Mouse (Mus musculus) brown adipose tissue, adult 24 weeks (tissue): Measurements from ENCODE around the gene Fer1l5. TPM values are rescaled to one million over a fixed set of nuclear protein-coding genes. Genes with fewer than 3 reads are reported as not detected.

ENCODE experiments used
- H3K27ac ChIP-seq: fragments of 200-500 bp; replicated peaks from 2 replicates; pipeline ENCODE4 v1.5.1; 2012; ENCODE audit warnings: low read depth, mild to moderate bottlenecking, low read length
- H3K4me1 ChIP-seq: fragments of 200-500 bp; 2 replicates; pipeline ENCODE4 v1.6.1; 2012; ENCODE audit warnings: low read length, mixed read lengths; ENCODE audit not compliant: control insufficient read depth, insufficient read depth, insufficient read length
- H3K4me3 ChIP-seq: fragments of 200-500 bp; 2 replicates; pipeline ENCODE4 v1.5.1; 2012; ENCODE audit warnings: low read depth, mild to moderate bottlenecking, low read length, moderate library complexity; ENCODE audit not compliant: insufficient read depth
- polyA plus RNA-seq: library from polyadenylated mRNA; stranded (reverse); fragments of >200 nt; gene quantifications from 2 replicates; pipeline ENCODE4 v1.2.4, GENCODE M21; 2012; ENCODE audit not compliant: missing spikeins, insufficient read depth, insufficient read length

Fer1l5 gene
- polyA plus RNA-seq: not detected in 2 replicates

DNA sequence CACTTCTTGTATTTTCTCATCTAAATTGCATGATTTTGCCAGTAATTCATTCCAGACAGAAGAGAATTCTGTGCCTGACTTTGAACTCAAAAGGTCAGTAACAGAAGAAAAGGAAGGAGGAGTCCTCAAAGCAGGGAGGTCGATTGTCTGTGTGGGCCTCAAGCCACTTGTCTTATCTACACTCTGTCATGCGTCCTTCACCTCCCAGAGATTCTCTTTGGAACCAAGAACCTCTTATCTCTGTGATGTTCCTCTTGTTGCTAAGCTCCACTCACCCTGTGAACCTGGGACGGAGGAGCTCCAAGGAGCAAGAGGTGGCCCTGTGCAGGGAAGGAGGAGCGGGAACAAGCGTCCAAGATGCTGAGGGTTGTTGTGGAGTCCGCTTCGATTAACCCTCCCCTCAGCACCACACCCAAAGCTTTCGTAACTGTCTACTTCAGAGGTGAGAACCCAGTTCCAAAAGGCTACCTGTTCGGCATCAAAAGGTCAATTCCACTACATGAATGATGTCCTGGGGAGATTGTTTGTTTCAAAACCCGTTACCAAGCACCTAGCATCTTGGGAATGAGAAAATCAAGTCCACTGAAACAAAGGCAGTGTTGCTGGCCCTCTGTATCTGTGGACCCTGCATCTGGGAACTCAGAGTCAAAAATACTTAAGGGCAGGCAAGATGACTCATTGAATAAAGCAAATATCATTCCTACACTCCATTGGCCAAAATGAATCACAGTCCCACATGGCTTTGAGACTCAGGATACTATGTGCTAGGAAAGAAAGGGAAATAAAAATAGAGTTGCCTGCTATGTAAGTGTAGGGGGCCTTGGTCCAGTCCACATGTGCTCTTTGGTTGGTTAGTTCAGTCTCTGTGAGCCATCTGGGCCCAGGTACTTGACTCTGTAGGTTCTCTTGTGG, at the start of gene Fer1l5:
Fer1l5 (plus strand) TSS at position 358 of the 912 bp plus-strand sequence.
- Histone ChIP-seq H3K27ac (no peak within 1 kb of the TSS), H3K4me3 (no peak within 1 kb of the TSS), H3K4me1 (0 out of 2 replicates have a peak, but pooled peaks cover 8% of the 10 kb centered on the region)

DNA sequence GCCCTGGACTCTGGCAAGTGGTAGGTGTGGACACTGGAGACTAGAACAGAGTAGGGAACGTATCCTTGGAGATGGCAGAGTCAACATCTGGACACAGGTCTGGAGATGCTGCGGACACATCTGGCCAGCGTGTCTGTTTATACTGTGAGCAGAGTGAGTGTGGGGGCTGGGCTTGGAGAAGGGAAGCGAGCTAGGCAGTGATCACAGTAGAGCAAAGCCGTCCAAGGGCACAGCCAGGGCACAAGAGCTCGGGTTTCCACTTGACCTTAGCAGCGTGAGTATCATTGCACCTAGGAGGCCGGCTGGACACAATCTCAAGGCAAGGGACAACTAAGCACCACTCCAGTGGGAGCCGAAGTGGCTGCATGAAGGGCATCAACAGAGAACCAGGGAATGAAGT, 49.0 kb upstream of the Fer1l5 start:
- Histone ChIP-seq H3K4me3 (no peak overlapping the region), H3K4me1 (no peaks in the 10 kb centered on the region), H3K27ac (no peak overlapping the region)

DNA sequence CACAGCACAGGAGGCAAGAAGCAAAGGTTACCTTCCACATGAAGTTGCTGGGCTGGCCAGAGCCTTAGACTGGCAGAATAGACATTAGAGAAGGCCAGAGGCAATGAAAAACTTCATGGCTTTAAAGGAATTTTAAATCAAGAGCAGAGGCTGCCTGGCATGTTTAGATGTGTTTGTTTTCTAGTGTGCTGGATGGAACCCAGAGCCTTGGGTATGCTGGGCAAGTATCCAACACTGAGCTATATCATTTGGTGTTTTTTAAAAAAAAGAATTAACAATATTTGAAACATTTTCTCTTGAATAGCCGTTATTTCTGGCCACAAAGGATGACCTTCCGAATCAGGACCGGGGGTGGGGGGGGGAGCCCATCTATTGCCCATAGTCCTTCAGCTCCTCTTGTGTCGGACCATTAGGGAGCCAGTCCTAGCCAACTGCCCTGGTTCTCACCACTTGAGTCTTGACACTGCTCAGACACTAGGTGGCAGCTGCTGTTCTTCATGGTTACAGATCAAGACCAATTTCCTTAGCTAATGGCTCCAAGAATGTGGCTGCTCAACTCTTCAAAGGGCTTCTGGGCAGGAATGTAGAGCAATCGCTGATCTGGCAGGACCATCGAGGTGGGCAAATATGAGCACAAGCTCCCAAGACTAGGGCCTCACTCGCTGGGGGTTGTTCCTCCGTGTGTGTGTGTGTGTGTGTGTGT, 48.2 kb upstream of the Fer1l5 start:
- no peaks in the 10 kb centered on the region for H3K4me1 ChIP-seq
- no peak overlapping the region for H3K4me3 ChIP-seq
- no peak overlapping the region for H3K27ac ChIP-seq

GRCm38 (mm10) chr1:36325900-36326321, 46.2 kb upstream of the Fer1l5 start:
- Histone ChIP-seq H3K4me3 (no peak overlapping the region), H3K27ac (no peak overlapping the region), H3K4me1 (no peaks in the 10 kb centered on the region)

DNA sequence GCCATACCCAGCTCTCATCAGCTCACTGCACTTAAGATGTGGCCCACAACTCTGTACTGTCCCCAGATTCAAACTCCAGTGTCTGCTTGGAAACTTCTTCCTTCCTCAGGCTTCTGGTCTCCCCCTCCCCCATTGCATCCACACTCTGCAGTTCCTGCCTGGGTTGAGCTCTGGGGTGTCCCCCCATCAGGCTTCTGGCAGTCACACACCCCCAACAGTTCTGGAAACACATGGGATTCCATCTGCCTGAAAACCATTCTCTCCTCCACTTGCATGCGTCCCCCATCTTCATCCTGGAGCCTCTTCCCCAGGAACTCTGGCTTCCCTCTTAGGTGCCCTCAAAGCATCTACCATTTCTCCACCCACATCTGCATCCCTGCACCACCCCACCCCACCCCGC, 45.3 kb upstream of the Fer1l5 start:
- H3K4me1 ChIP-seq: no peaks in the 10 kb centered on the region
- no peak overlapping the region for H3K27ac ChIP-seq
- no peak overlapping the region for H3K4me3 ChIP-seq

DNA sequence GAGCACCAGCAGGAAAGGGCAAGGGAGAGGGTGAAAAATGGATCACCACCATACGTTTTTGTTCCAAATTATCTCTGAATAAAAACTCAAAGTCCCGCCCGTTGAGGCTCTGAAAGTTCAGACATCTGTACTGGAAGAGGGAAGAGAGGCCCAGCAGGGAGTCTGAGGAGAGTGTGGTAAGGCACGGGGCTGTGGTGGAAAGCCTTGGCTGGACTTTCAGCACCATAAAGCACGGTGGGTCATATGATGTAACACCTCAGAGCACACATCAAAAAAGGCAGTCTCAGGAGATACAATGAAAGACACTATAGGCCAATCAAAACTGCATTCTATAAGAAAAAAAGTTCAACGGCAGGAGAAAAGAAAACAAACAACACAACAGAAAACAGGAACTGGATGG, 40.3 kb upstream of the Fer1l5 start:
- H3K4me3 ChIP-seq: no peak overlapping the region
- no peaks in the 10 kb centered on the region for H3K4me1 ChIP-seq
- no peak overlapping the region for H3K27ac ChIP-seq

DNA sequence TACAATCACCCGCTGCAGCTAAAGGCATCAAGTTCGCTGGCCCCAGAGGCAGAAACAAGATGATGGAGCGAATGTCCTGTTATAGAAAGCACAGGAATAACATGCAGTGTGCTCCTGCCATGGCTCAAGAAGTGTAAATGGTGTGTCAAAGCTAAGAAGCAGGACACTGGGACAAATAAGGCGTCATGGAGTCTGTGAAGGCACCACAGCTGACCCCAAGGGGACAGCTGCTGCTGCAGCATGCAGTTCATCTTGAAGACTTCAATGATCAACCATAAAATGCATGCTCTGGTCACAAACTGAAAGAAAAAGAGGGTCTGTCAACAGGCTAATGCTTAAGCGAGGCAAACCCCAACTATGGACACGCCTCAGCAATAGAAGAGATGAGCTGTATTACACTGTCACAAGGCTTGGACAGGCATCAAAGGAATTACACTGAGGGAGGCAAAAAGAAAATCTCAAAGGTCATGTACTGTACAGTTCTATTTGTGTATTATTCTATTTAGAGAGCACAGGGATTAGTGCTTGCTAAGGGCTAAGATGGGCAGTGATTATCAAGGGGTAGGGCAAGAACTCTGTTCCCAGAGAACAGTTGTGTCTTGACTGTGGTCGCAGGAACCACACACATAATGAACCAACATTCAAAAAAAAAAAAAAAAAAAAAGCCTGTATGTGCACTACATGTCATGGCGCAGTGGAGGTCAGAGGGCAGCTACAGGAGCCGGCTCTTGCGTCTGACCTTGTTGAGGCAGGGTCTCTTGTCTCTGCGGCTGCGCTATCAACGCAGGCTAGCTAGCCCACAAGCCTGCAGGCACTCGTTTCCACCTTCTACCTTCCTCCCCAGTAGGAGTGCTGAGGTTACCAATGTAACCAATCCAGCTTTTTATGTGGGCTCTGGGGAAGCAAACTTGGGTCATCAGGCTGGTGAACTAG, 38.9 kb upstream of the Fer1l5 start:
- Histone ChIP-seq H3K27ac (no peak overlapping the region), H3K4me1 (no peaks in the 10 kb centered on the region), H3K4me3 (no peak overlapping the region)

GRCm38 (mm10) chr1:36342547-36342946, 29.5 kb upstream of the Fer1l5 start:
- H3K4me3 ChIP-seq: no peak overlapping the region
- H3K27ac ChIP-seq: no peak overlapping the region
- no peaks in the 10 kb centered on the region for H3K4me1 ChIP-seq

DNA sequence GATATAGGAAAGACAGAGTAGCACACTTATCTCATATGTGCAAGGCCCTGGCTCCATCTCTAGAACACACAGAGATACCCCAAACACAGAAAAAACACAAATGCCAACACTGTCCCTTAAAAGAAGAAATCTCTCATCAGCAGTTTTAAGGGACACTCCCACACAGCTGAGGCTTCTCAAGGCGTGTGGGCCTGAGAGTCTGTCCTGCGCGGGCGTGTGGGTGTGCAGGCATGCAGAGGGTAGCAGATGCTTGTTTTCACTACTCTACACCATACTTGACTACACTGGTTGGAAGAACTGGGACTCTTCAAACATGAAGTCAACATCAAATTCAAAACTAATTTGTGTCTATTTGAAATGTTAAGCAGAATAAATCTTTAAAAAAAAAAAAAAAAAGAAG, 19.7 kb upstream of the Fer1l5 start:
- no peak overlapping the region for H3K27ac ChIP-seq
- H3K4me1 ChIP-seq: no peaks in the 10 kb centered on the region
- no peak overlapping the region for H3K4me3 ChIP-seq

- Histone ChIP-seq H3K4me1 (no peaks in the 10 kb centered on the region), H3K4me3 (no peak overlapping the region), H3K27ac (no peak overlapping the region)
Observed at GRCm38 (mm10) chr1:36356955-36357695, 15.0 kb upstream of the Fer1l5 start.

GRCm38 (mm10) chr1:36367698-36368097, 4.4 kb upstream of the Fer1l5 start:
- Histone ChIP-seq H3K4me3 (peak overlapping the region; percentile 67), H3K27ac (peak overlapping the region; percentile 75; the same call in 1 of the 2 replicates), H3K4me1 (0 out of 2 replicates have a peak, but pooled peaks cover 10% of the 10 kb centered on the region)

DNA sequence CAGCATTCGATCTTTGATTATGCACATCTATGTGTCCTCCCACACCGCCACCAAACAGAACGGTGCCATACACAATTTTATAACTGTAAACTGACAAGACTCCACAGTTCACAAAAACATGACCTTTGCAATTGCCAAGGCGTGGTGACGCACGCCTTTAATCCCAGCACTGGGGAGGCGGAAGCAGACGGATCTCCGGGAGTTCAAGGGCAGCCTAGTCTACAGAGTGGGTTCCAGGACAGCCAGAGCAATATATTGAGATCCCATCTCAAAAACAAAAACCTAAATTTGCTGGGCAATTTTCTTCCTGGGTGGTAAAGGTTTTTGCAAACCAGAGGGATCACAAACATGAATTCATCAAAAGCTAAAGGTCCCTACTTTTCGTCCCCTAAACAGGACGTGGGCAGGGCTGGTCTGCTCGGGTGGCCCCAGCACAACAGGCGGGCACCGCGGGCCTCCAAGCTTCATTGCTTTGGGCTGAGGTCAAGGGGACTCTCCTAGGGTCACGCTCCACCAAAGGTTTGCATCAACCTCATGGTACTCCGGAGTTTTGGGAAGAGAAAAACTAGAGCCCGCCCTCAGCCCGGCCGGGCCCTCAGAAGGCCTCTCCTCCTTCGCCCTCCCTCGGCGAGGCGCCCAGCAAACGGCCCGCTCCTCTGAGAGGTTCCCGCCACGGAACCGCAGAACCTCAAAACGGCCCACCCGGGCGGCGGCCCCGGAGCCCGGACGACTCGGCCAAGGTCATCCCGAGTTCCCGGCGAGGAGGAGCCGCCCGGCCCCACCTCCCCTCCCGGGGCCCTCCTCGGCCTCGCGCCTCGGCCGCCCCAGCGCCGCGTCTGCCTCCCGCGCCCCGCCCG, 3.8 kb upstream of the Fer1l5 start:
- peak overlapping the region; percentile 67 for H3K4me3 ChIP-seq
- H3K4me1 ChIP-seq: 0 out of 2 replicates have a peak, but pooled peaks cover 10% of the 10 kb centered on the region
- H3K27ac ChIP-seq: peak overlapping the region; percentile 75

- Histone ChIP-seq H3K4me3 (peak within 1 kb of the TSS; percentile 67), H3K4me1 (0 out of 2 replicates have a peak, but pooled peaks cover 10% of the 10 kb centered on the region), H3K27ac (peak within 1 kb of the TSS; percentile 75)
Observed at GRCm38 (mm10) chr1:36368969-36369645, 3.0 kb upstream of the Fer1l5 start, which contains the start of gene Kansl3. Gene Kansl3, minus strand, starts transcription at chr1:36369181.
